Mouse (Mus musculus): ENCODE results near the gene Iqcm.
"Not testable (repeated sequence)": the region's sequence is repeated elsewhere in the genome, so short reads cannot be mapped to it uniquely, and the experiment has no call there.

Iqcm gene

GRCm38 (mm10) chr8:75448394-75448793, at the start of gene Iqcm:
TSS of gene Iqcm (plus strand) at chr8:75448694.
- no peak for DNase-seq (ENCODE audit: low read depth, low spot score)

GRCm38 (mm10) chr8:75406489-75406888, 42.0 kb upstream of the Iqcm start, which contains the start of gene Gm10358:
TSS of gene Gm10358 (minus strand) at chr8:75406589.
- no peak for DNase-seq (ENCODE audit: low read depth, low spot score)

- DNase-seq (ENCODE audit: low read depth, low spot score), result not testable (repeated sequence)
Observed at GRCm38 (mm10) chr8:75415696-75416095, 32.8 kb upstream of the Iqcm start.

GRCm38 (mm10) chr8:75476756-75477155, 28.3 kb downstream of the Iqcm start:
- DNase-seq (ENCODE audit: low read depth, low spot score), result no peak

- DNase-seq (ENCODE audit: low read depth, low spot score), result no peak
Observed at GRCm38 (mm10) chr8:75489035-75489678, 40.7 kb downstream of the Iqcm start.

GRCm38 (mm10) chr8:75509299-75509698, 60.8 kb downstream of the Iqcm start:
- DNase-seq (ENCODE audit: low read depth, low spot score), result no peak

- no peak for DNase-seq (ENCODE audit: low read depth, low spot score)
Observed at GRCm38 (mm10) chr8:75513786-75514185, 65.3 kb downstream of the Iqcm start.

GRCm38 (mm10) chr8:75549284-75549683, 100.8 kb downstream of the Iqcm start:
- DNase-seq (ENCODE audit: low read depth, low spot score), result no peak

- DNase-seq (ENCODE audit: low read depth, low spot score), result no peak
Observed at GRCm38 (mm10) chr8:75596281-75596680, 147.8 kb downstream of the Iqcm start.

- no peak for DNase-seq (ENCODE audit: low read depth, low spot score)
Observed at GRCm38 (mm10) chr8:75642958-75643357, 194.5 kb downstream of the Iqcm start.

- peak; percentile 28 for DNase-seq (ENCODE audit: low read depth, low spot score)
Observed at GRCm38 (mm10) chr8:75659287-75659686, 210.8 kb downstream of the Iqcm start.

- no peak for DNase-seq (ENCODE audit: low read depth, low spot score)
Observed at GRCm38 (mm10) chr8:75746561-75746960, 298.1 kb downstream of the Iqcm start.

- DNase-seq (ENCODE audit: low read depth, low spot score), result no peak
Observed at GRCm38 (mm10) chr8:75755596-75755995, 307.1 kb downstream of the Iqcm start.

GRCm38 (mm10) chr8:75828468-75829132, 380.1 kb downstream of the Iqcm start:
- peak; percentile 22 for DNase-seq (ENCODE audit: low read depth, low spot score)

- no peak for DNase-seq (ENCODE audit: low read depth, low spot score)
Observed at GRCm38 (mm10) chr8:75835245-75835644, 386.8 kb downstream of the Iqcm start.

- no peak for DNase-seq (ENCODE audit: low read depth, low spot score)
Observed at GRCm38 (mm10) chr8:75917603-75918344, 469.3 kb downstream of the Iqcm start.

- DNase-seq (ENCODE audit: low read depth, low spot score), result no peak
Observed at GRCm38 (mm10) chr8:75949166-75949565, 500.7 kb downstream of the Iqcm start.

GRCm38 (mm10) chr8:75956016-75956415, 507.5 kb downstream of the Iqcm start:
- no peak for DNase-seq (ENCODE audit: low read depth, low spot score)

GRCm38 (mm10) chr8:76018501-76018900, 570.0 kb downstream of the Iqcm start:
- no peak for DNase-seq (ENCODE audit: low read depth, low spot score)

Data from brain, embryonic 18.5 days (tissue).